Mouse (Mus musculus): ENCODE data around the gene Hint3.

DNA sequence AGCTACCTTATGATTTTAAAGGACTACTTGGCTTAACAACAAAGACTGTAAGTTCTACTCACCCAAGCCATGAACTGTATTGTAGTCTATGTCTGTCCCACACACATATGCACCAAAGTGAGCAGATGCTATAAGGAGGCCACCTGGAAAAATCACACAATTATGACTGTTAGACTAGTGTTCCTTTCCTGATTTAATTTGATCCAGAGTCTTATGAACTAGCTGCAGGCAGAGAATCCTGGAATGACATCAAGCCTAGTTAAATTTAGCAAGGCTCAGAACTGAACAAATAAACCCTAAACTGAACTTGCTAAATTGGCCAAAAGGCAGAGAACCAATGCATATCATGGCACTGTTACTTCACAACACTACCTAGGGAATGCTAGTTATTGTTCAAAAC, 63.1 kb downstream of the Hint3 start:
- TF ChIP-seq CTCF (IDR thresholded peaks at IDR 0.05; ENCODE audit: extremely low read depth, insufficient read depth, low read length) (no peak), POLR2A (IDR thresholded peaks at IDR 0.05; ENCODE audit: extremely low read depth, insufficient read depth, low read length) (no peak)

All from cortical plate, adult 2 months (tissue).